Mouse (Mus musculus) kidney, adult 18-20 months (tissue): ENCODE results near the gene Ppfibp2.

Source experiments
- DNase-seq: peaks from one replicate; pipeline ENCODE4 v3.0.0; 2021

The Ppfibp2 gene

DNA sequence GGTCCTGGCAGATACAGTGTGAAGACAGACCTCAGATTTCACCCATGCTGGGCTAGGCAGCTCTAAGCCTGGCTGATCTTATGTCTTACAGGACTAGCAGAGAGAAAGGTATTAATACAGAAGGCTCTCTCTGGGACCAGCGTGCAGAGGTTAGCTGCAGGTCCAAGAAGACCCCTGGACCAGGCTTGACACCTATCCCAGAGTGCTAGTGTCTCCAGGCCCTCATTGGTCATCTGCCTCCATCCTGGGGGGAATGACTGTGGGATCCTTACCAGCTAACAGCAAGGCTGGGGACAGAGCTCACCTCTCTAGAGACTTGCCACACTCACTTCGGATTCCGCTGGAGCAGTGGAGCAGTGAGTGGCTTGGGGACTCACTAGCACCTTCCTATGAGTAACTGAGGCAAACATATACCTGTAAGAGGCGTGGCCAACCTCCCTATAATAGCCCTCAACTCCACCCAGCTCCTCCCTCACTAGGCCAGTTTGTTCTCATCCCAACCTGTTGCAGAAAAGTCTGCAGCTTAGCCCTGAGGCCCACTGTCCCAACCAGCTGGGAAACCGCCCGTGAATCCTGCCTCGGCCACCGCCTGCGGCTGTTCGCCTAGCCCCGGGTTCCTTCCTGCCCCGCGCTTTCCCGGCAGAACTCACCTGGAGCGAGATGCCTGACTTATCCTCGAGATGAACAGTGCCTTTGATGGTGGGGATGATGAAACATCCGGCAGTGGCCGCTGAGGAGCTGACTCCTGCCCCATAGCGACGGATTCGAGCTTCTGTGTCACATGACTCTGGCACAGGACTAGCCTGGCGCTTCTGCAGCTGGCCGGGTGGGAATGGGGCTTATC is 162.5 kb downstream of the Ppfibp2 start, which contains the start of gene Cyb5r2:
Gene Cyb5r2 (minus strand): TSS at position 725 of the 844 bp plus-strand sequence.
- DNase-seq: peak; percentile 18

DNA sequence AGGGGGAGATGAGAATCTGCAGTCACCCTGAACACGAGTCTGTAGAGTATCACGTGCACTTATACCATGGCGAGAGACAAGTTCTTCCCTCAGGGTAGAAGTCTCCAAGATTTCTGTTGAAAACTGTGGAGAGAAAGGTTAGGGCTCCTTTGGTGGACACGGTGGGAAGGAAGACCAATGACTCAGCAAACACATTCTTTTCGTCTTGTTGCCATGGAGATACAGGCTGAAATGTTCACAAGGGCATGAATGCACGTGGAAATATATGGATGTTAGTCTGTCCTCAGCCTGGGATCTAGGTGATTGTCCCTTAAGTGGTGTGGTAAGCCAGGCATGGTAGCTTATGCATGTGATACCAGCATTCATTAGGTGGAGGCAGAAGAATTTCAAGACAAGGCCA is 175.8 kb downstream of the Ppfibp2 start:
- no peak for DNase-seq

DNA sequence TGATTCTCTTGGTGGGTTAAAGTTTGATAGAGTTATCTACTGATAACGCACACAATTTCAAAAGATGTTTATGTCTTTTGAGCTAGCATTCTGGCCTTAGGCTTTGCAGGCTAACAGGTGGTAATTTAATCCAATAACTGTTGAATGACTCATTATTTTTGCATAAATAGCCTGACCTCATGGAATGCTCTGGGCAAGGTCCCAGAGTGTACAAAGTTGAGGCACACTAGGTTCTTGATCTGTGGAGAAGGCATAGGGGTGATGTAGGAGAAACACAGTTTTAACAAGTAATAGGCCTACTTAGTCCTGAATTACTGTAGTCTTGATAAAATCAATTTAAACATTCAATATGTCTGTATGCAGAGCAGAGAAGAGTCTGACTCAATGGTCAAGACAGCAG is 183.2 kb downstream of the Ppfibp2 start:
- no peak for DNase-seq

DNA sequence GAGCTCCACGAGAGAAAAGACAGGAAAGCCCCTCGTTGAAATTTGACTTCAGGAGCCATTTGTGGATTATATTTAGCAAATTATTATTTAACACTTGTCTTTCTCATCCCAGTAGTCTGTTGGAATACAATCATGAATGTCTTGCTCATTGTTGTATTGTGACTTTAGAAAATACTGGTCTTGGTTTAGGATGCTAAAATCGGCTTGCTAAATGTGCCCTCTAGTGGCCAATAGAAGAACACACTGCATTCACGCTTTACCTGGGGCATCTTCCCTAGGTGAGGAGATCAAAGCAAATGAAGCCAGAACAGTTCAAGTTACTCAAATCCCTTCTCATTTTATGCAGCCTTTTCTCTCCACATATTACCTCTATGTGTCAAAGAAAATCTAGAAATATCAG is 184.6 kb downstream of the Ppfibp2 start:
- no peak for DNase-seq

DNA sequence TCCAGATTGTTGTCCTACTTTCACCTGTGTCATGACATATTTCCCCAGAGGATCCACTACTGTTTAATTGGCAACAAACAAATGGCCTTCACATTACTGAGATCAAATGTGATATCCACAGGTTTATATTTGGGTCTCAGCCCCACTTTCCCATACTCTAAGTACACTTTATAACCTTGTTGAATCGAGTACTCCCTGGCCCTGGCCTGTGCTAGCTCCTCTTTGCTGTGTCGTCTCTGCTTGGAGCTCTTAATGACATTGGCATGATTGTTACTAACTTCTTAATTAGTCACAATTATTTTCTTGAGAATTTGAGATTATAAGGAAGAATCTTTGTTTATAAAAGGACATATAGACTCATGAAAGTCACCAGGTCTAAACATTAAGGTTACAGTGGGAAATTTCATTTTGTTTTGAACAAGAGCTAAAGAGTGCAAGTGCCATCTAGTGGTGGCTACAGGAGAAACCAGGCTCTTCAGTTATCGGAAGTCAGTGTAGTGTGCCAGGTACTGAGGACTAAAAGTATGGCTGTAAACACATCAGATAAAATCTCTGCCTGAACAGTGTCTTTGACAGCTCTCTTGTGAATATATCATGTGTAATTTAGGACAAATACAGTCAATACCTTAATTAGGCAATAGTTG is 193.1 kb downstream of the Ppfibp2 start:
- DNase-seq: peak; percentile 10

DNA sequence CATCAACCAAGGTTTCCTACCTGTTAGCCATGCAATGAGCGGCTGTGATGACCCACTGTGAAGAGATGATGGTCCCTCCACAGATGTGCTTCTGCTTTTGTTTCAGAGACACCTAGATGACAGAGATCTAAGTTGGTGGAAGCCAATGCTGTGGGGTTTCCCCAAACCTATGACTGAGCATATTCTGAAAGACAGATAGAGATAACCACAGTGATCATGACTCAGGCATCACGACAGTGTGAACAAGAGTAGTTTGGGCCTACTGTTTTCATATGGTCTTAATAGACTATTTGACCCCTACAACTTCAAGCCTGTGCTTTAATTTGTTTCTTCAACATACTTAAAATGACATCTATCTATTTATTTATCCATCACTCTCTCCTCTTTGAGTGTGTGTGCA is 201.5 kb downstream of the Ppfibp2 start:
- no peak for DNase-seq
